Mouse (Mus musculus) MEL (cell line): ENCODE data around the gene 5830411N06Rik. TPM values are rescaled to one million over a fixed set of nuclear protein-coding genes. Genes with fewer than 3 reads are reported as not detected.

ENCODE experiments used
- DNase-seq: peaks from one replicate; pipeline ENCODE4 v3.0.0; 2011; ENCODE audit warnings: low read depth, low spot score
- H3K27ac ChIP-seq: 2 replicates; pipeline ENCODE4 v1.5.1; 2012; ENCODE audit warnings: low read depth, mild to moderate bottlenecking, control low read depth, low read length, moderate library complexity; ENCODE audit not compliant: control insufficient read depth
- H3K27me3 ChIP-seq, 2 experiments: fragments of 150-350 bp in 1 of 2; sonication (generic) in 1 of 2; 2 replicates each; pipeline ENCODE4 v1.6.1; 2012; ENCODE audit warnings: low read length in 2 of 2, mild to moderate bottlenecking in 2 of 2, improper control_type of control experiment in 1 of 2, moderate library complexity in 1 of 2; ENCODE audit not compliant: insufficient read depth in 2 of 2, control insufficient read depth in 1 of 2
- H3K36me3 ChIP-seq, 2 experiments: 2 replicates each; pipeline ENCODE4 v1.6.1; 2012 to 2014; ENCODE audit warnings: low read length in 2 of 2, improper control_type of control experiment in 1 of 2, inconsistent platforms in 1 of 2, mild to moderate bottlenecking in 1 of 2; ENCODE audit not compliant: insufficient read depth in 2 of 2, control insufficient read depth in 1 of 2
- H3K4me1 ChIP-seq, 2 experiments: fragments of 150-350 bp in 1 of 2; sonication (generic) in 1 of 2; 2 replicates each; pipeline ENCODE4 v1.6.1; 2012; ENCODE audit warnings: low read length in 2 of 2, improper control_type of control experiment in 1 of 2, mild to moderate bottlenecking in 1 of 2; ENCODE audit not compliant: insufficient read depth in 2 of 2, control insufficient read depth in 1 of 2
- H3K4me3 ChIP-seq, 2 experiments: fragments of 150-350 bp in 1 of 2; sonication (generic) in 1 of 2; 2 replicates each; pipeline ENCODE4 v1.5.1; 2012; ENCODE audit warnings: low read depth in 2 of 2, low read length in 2 of 2, mild to moderate bottlenecking in 2 of 2, moderate library complexity in 2 of 2, control low read depth in 1 of 2, improper control_type of control experiment in 1 of 2; ENCODE audit not compliant: control insufficient read depth in 1 of 2, insufficient read depth in 1 of 2
- H3K79me2 ChIP-seq: 2 replicates; pipeline ENCODE4 v1.6.1; 2012; ENCODE audit warnings: mild to moderate bottlenecking, low read length, moderate library complexity; ENCODE audit not compliant: control insufficient read depth, poor library complexity, insufficient read depth
- H3K9ac ChIP-seq: 2 replicates; pipeline ENCODE4 v1.6.1; 2012; ENCODE audit warnings: low read depth, mild to moderate bottlenecking, control low read depth, low read length, moderate library complexity; ENCODE audit not compliant: control insufficient read depth, poor library complexity, severe bottlenecking
- H3K9me3 ChIP-seq: fragments of 150-350 bp; sonication (generic); replicated peaks from 2 replicates; pipeline ENCODE4 v1.6.1; 2012; ENCODE audit warnings: mild to moderate bottlenecking, low read length, improper control_type of control experiment, moderate library complexity; ENCODE audit not compliant: insufficient read depth
- CHD1 ChIP-seq: IDR thresholded peaks from 2 replicates; pipeline ENCODE4 v1.6.1; 2012; ENCODE audit warnings: low read depth, mild to moderate bottlenecking, inconsistent platforms, low read length, improper control_type of control experiment
- CTCF ChIP-seq, 3 experiments: IDR thresholded peaks in 2 of 3; conservative IDR thresholded peaks in 1 of 3; 2 replicates each; pipeline ENCODE4 v1.5.1; 2011 to 2012; ENCODE audit warnings: low read length in 3 of 3, low read depth in 2 of 3, mild to moderate bottlenecking in 2 of 3, improper control_type of control experiment in 1 of 3, inconsistent platforms in 1 of 3, mixed read lengths in 1 of 3, moderate library complexity in 1 of 3; ENCODE audit not compliant: control insufficient read depth in 1 of 3, insufficient read depth in 1 of 3, poor library complexity in 1 of 3, severe bottlenecking in 1 of 3
- E2F4 ChIP-seq: IDR thresholded peaks from 2 replicates; pipeline ENCODE4 v1.6.1; 2011; ENCODE audit warnings: low read depth, low read length, improper control_type of control experiment, borderline replicate concordance
- ELF1 ChIP-seq: IDR thresholded peaks from 2 replicates; pipeline ENCODE4 v1.6.1; 2014; ENCODE audit warnings: low read depth, mild to moderate bottlenecking, inconsistent platforms, low read length, improper control_type of control experiment, moderate library complexity
- EP300 ChIP-seq, 2 experiments: IDR thresholded peaks; 2 replicates each; pipeline ENCODE4 v1.6.1; 2011; ENCODE audit warnings: improper control_type of control experiment in 2 of 2, low read length in 2 of 2, low read depth in 1 of 2, mild to moderate bottlenecking in 1 of 2
- HCFC1 ChIP-seq: IDR thresholded peaks from 2 replicates; pipeline ENCODE4 v1.6.1; 2012; ENCODE audit warnings: low read depth, mild to moderate bottlenecking, inconsistent platforms, low read length, improper control_type of control experiment, moderate library complexity
- JUND ChIP-seq: IDR thresholded peaks from 2 replicates; pipeline ENCODE4 v1.6.1; 2011; ENCODE audit warnings: low read depth, mild to moderate bottlenecking, improper control_type of control experiment, low read length
- MAFK ChIP-seq: IDR thresholded peaks from 2 replicates; pipeline ENCODE4 v1.6.1; 2011; ENCODE audit warnings: low read depth, mild to moderate bottlenecking, low read length, improper control_type of control experiment, borderline replicate concordance
- MAZ ChIP-seq: IDR thresholded peaks from 2 replicates; pipeline ENCODE4 v1.6.1; 2012; ENCODE audit warnings: low read depth, mild to moderate bottlenecking, inconsistent platforms, low read length, improper control_type of control experiment
- MXI1 ChIP-seq: IDR thresholded peaks from 2 replicates; pipeline ENCODE4 v1.6.1; 2011; ENCODE audit warnings: mild to moderate bottlenecking, low read depth, low read length, improper control_type of control experiment
- NRF1 ChIP-seq: IDR thresholded peaks from 2 replicates; pipeline ENCODE4 v1.6.1; 2014; ENCODE audit warnings: low read depth, mild to moderate bottlenecking, inconsistent platforms, low read length, improper control_type of control experiment, moderate library complexity; ENCODE audit not compliant: poor library complexity, insufficient read depth, severe bottlenecking
- POLR2AphosphoS5 ChIP-seq: IDR thresholded peaks from 2 replicates; pipeline ENCODE4 v1.6.1; 2012; ENCODE audit warnings: low read depth, borderline replicate concordance, mild to moderate bottlenecking, inconsistent platforms, low read length, moderate library complexity, mixed read lengths
- RCOR1 ChIP-seq: IDR thresholded peaks from 2 replicates; pipeline ENCODE4 v1.6.1; 2012; ENCODE audit warnings: low read depth, mild to moderate bottlenecking, inconsistent platforms, low read length, improper control_type of control experiment
- TAL1 ChIP-seq: IDR thresholded peaks from 2 replicates; pipeline ENCODE4 v1.6.1; 2012; ENCODE audit warnings: mild to moderate bottlenecking, inconsistent platforms, low read length, moderate library complexity, mixed read lengths
- TBP ChIP-seq: IDR thresholded peaks from 2 replicates; pipeline ENCODE4 v1.8.0; 2011; ENCODE audit warnings: low read depth, low read length, improper control_type of control experiment
- UBTF ChIP-seq: IDR thresholded peaks from 2 replicates; pipeline ENCODE4 v1.6.1; 2012; ENCODE audit warnings: low read depth, mild to moderate bottlenecking, inconsistent platforms, low read length, improper control_type of control experiment, moderate library complexity, borderline replicate concordance; ENCODE audit not compliant: insufficient read depth
- ZC3H11A ChIP-seq: IDR thresholded peaks from 2 replicates; pipeline ENCODE4 v1.6.1; 2012; ENCODE audit warnings: low read depth, mild to moderate bottlenecking, inconsistent platforms, low read length, improper control_type of control experiment
- ZKSCAN1 ChIP-seq: IDR thresholded peaks from 2 replicates; pipeline ENCODE4 v1.6.1; 2012; ENCODE audit warnings: low read depth, mild to moderate bottlenecking, inconsistent platforms, low read length, improper control_type of control experiment, moderate library complexity
- ZMIZ1 ChIP-seq: IDR thresholded peaks from 2 replicates; pipeline ENCODE4 v1.6.1; 2012; ENCODE audit warnings: low read depth, mild to moderate bottlenecking, inconsistent platforms, low read length, improper control_type of control experiment, moderate library complexity
- polyA plus RNA-seq, 2 experiments: library from polyadenylated mRNA; stranded (reverse) in 1 of 2; unstranded in 1 of 2; fragments of >175 nt in 1 of 2; fragments of >200 nt in 1 of 2; gene quantifications; 2 replicates each; pipeline versions ENCODE4 v1.2.1 to v1.2.4; 2012; ENCODE audit warnings: low replicate concordance in 2 of 2, low read depth in 1 of 2; ENCODE audit not compliant: insufficient read length in 2 of 2, insufficient read depth in 1 of 2, missing spikeins in 1 of 2
- total RNA-seq: library from RNA; depleted of rRNA; stranded (reverse); fragments of 300-350 nt; gene quantifications from 2 replicates; pipeline ENCODE4 v1.2.3, GENCODE M21; 2012; rRNA removed

The 5830411N06Rik gene
- total RNA-seq (not detected in 2 replicates), polyA plus RNA-seq (not detected)

DNA sequence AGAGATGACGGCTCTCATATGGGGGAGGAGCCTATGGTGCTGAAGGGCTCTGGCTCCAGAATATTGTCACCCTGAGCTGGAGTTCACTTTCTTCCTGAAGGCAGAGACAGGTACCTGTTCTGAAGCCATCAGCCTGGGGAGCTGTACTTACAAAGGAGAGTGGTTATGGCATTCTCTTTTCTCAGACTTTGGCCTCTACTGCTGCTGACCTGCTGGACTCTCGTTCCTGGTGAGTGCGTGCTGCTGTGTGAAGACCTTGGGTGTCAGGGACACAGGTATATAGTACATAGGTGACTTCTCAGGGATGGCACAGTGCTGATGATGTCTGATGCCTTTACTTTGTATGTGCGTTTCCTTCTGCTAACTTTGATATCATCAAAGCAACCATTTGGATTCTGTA, at the start of gene 5830411N06Rik:
5830411N06Rik (plus strand) TSS at position 69 of the 400 bp plus-strand sequence.
- TF ChIP-seq TBP (no peak), ELF1 (no peak), CTCF (IDR thresholded peaks at IDR 0.05 in 2 of 3, conservative IDR thresholded peaks at IDR 0.05 in 1 of 3; ENCODE audit: control insufficient read depth in 1 of 3, insufficient read depth in 1 of 3, low read depth in 2 of 3, low read length in 3 of 3, poor library complexity in 1 of 3, severe bottlenecking in 1 of 3) (no peak), HCFC1 (no peak), NRF1 (no peak), E2F4 (no peak), POLR2AphosphoS5 (no peak), RCOR1 (no peak)
- Histone ChIP-seq H3K36me3 (no peaks in the 10 kb centered on the region), H3K4me3 (no peak within 1 kb of the TSS), H3K27me3 (no peaks in the 10 kb centered on the region), H3K9ac (no peak within 1 kb of the TSS), H3K27ac (no peak within 1 kb of the TSS), H3K9me3 (no peaks in the 10 kb centered on the region), H3K4me1 (no peaks in the 10 kb centered on the region), H3K79me2 (no peaks in the 10 kb centered on the region)
- no peak for DNase-seq

GRCm38 (mm10) chr7:140201090-140201489, 46.0 kb upstream of the 5830411N06Rik start:
- Histone ChIP-seq H3K9ac (no peak overlapping the region), H3K4me1 (peaks cover 0 to 20% of the 10 kb centered on the region in 2 experiments; a peak in 2 of 4 replicates), H3K79me2 (no peaks in the 10 kb centered on the region), H3K27me3 (no peaks in the 10 kb centered on the region), H3K4me3 (no peak overlapping the region), H3K27ac (no peak overlapping the region), H3K9me3 (no peaks in the 10 kb centered on the region), H3K36me3 (peaks cover 0 to 3% of the 10 kb centered on the region in 2 experiments; a peak in 2 of 4 replicates)
- DNase-seq = peak; percentile 14
- no peak for TF ChIP-seq TAL1
- TF ChIP-seq MXI1 = no peak
- TF ChIP-seq ZMIZ1 = no peak
- TF ChIP-seq UBTF = no peak
- no peak for TF ChIP-seq JUND
- no peak for TF ChIP-seq TBP
- TF ChIP-seq HCFC1 = no peak
- no peak for TF ChIP-seq MAFK
- no peak for TF ChIP-seq ZC3H11A
- no peak for TF ChIP-seq EP300 (IDR thresholded peaks at IDR 0.05; ENCODE audit: low read depth in 1 of 2, low read length in 2 of 2)
- TF ChIP-seq MAZ = no peak
- no peak for TF ChIP-seq CHD1
- no peak for TF ChIP-seq CTCF (IDR thresholded peaks at IDR 0.05 in 2 of 3, conservative IDR thresholded peaks at IDR 0.05 in 1 of 3; ENCODE audit: control insufficient read depth in 1 of 3, insufficient read depth in 1 of 3, low read depth in 2 of 3, low read length in 3 of 3, poor library complexity in 1 of 3, severe bottlenecking in 1 of 3)
- no peak for TF ChIP-seq ZKSCAN1
